Comparison of ENCODE assay signal across 10 mouse cellular contexts in genomic region chr11:115807306-115807705, GRCm38 (mm10). TPM values are rescaled to one million over a fixed set of nuclear protein-coding genes. Genes with fewer than 3 reads are reported as not detected.
DNase-seq lines count a peak whose midpoint lies in the region; ATAC-seq and TF ChIP-seq lines count a peak whose summit lies in the region.
"Had no signal": no experiment of that assay in that cellular context is flagged by ENCODE, and none has a peak within 500 bp of the region (broad histone marks: within the 10 kb centered on the region; RNA-seq: fewer than 3 reads in every experiment).

No protein-coding gene starts in this region.

- no peak for ATAC-seq in liver, embryonic 13.5 days (ENCODE audit: low read depth)
- no peak for ATAC-seq in limb, embryonic 13.5 days (ENCODE audit: low FRiP score, low read depth)
- no peak for ATAC-seq in stomach, embryonic 15.5 days (ENCODE audit: insufficient read depth, low FRiP score, low read depth)

- WGBS in heart, adult 2 months: 76% methylated on average over 6 of the region's 6 CpGs
- 83% methylated on average over 6 of the region's 6 CpGs for WGBS in liver, embryonic 13.5 days (ENCODE audit: insufficient replicate concordance)
- 74% methylated on average over 6 of the region's 6 CpGs for WGBS in limb, embryonic 13.5 days
- WGBS in stomach, embryonic 15.5 days: 76% methylated on average over 6 of the region's 6 CpGs

- H3K79me2 ChIP-seq in heart, adult 2 months (replicated peaks; ENCODE audit: control insufficient read depth, insufficient read depth, low read length): peaks cover 3% of the 10 kb centered on the region; the same call in 1 of the 2 replicates

- TF ChIP-seq POLR2A in heart, adult 2 months (IDR thresholded peaks at IDR 0.05; ENCODE audit: insufficient read depth, low read depth, low read length): no peak

- H3K4me3 ChIP-seq in heart, adult 2 months: no peak overlapping the region
- no peak overlapping the region for H3K4me3 ChIP-seq in liver, embryonic 13.5 days (replicated peaks)
- H3K4me3 ChIP-seq in limb, embryonic 13.5 days: no peak overlapping the region
- H3K4me3 ChIP-seq in stomach, embryonic 15.5 days (replicated peaks): no peak overlapping the region

- no peak for TF ChIP-seq CTCF in heart, adult 2 months (IDR thresholded peaks at IDR 0.05)

- H3K27me3 ChIP-seq in heart, adult 2 months (ENCODE audit: control insufficient read depth, insufficient read depth, low read length): no peaks in the 10 kb centered on the region
- H3K27me3 ChIP-seq in liver, embryonic 13.5 days: no peaks in the 10 kb centered on the region
- H3K27me3 ChIP-seq in limb, embryonic 13.5 days: no peaks in the 10 kb centered on the region
- H3K27me3 ChIP-seq in stomach, embryonic 15.5 days (replicated peaks): no peaks in the 10 kb centered on the region

- no peak for TF ChIP-seq EP300 in heart, adult 2 months (IDR thresholded peaks at IDR 0.05; ENCODE audit: insufficient read depth, low read depth, low read length)

- no peaks in the 10 kb centered on the region for H3K9me3 ChIP-seq in liver, embryonic 13.5 days (replicated peaks)
- H3K9me3 ChIP-seq in limb, embryonic 13.5 days: no peaks in the 10 kb centered on the region
- H3K9me3 ChIP-seq in stomach, embryonic 15.5 days: no peaks in the 10 kb centered on the region

- intact Hi-C loops in heart, adult 2 months (cut with DNase I): no loop called here
- intact Hi-C loops in heart, postnatal 25 days (cut with DNase I): no loop called here

- H3K4me2 ChIP-seq in liver, embryonic 13.5 days: 0 out of 2 replicates have a peak overlapping the region, but pooled peaks have one; percentile 8
- 0 out of 2 replicates have a peak overlapping the region, but pooled peaks have one; percentile 96 for H3K4me2 ChIP-seq in limb, embryonic 13.5 days (replicated peaks)
- H3K4me2 ChIP-seq in stomach, embryonic 15.5 days: no peak overlapping the region

- H3K27ac ChIP-seq in heart, adult 2 months: peak overlapping the region; percentile 94
- peak overlapping the region; percentile 85 for H3K27ac ChIP-seq in liver, embryonic 13.5 days
- H3K27ac ChIP-seq in limb, embryonic 13.5 days: no peak overlapping the region
- 0 out of 2 replicates have a peak overlapping the region, but pooled peaks have one; percentile 76 for H3K27ac ChIP-seq in stomach, embryonic 15.5 days

- DNase-seq in heart, adult 2 months: no peak
- DNase-seq in heart, postnatal 25 days (ENCODE audit: low spot score): no peak
- no peak for DNase-seq in liver, embryonic 13.5 days
- no peak for DNase-seq in liver
- no peak for DNase-seq in urinary bladder, postnatal 4 days (ENCODE audit: low spot score in 2 of 2)
- DNase-seq in gastrocnemius, postnatal 25 days: no peak
- DNase-seq: adrenal gland, postnatal 36 days; lung, postnatal 10 days had no signal

- peaks cover 9% of the 10 kb centered on the region for H3K36me3 ChIP-seq in heart, adult 2 months (ENCODE audit: control insufficient read depth, insufficient read depth, low read length)
- peaks cover 67% of the 10 kb centered on the region for H3K36me3 ChIP-seq in liver, embryonic 13.5 days
- H3K36me3 ChIP-seq in limb, embryonic 13.5 days: peaks cover 82% of the 10 kb centered on the region
- peaks cover 44% of the 10 kb centered on the region for H3K36me3 ChIP-seq in stomach, embryonic 15.5 days

- peaks cover 23% of the 10 kb centered on the region for H3K4me1 ChIP-seq in heart, adult 2 months (ENCODE audit: control insufficient read depth, insufficient read depth, low read length)
- peaks cover 97% of the 10 kb centered on the region for H3K4me1 ChIP-seq in liver, embryonic 13.5 days (replicated peaks)
- H3K4me1 ChIP-seq in limb, embryonic 13.5 days: peaks cover 54% of the 10 kb centered on the region
- peaks cover 47% of the 10 kb centered on the region for H3K4me1 ChIP-seq in stomach, embryonic 15.5 days

- peak overlapping the region; percentile 7; the same call in 1 of the 2 replicates for H3K9ac ChIP-seq in heart, adult 2 months (ENCODE audit: low read depth, low read length)
- peak overlapping the region; percentile 3; the same call in 1 of the 2 replicates for H3K9ac ChIP-seq in liver, embryonic 13.5 days
- H3K9ac ChIP-seq in limb, embryonic 13.5 days: no peak overlapping the region
- no peak overlapping the region for H3K9ac ChIP-seq in stomach, embryonic 15.5 days

RNA-seq across cellular contexts. Expression of gene Caskin2, which starts 6.1 kb away (rescaled TPM):
- 10 to 100 TPM; 40.5 to 43.8 TPM for total RNA-seq in heart, adult 2 months (2021)
- polyA plus RNA-seq in heart, adult 2 months (2012; rRNA removed): 38.5 TPM in 2 replicates
- total RNA-seq in heart, postnatal 25 days (2021): 10 to 100 TPM; 41.8 to 52.2 TPM
- polyA plus RNA-seq in liver, embryonic 13.5 days (2015; fragmentation: Nextera tagmentation; extraction: Ambion mirVana): 5.7 and 6.0 TPM in 2 replicates
- 15.5 and 19.4 TPM in 2 replicates for polyA plus RNA-seq in limb, embryonic 13.5 days (2015; fragmentation: Nextera tagmentation; extraction: Ambion mirVana)
- polyA plus RNA-seq in stomach, embryonic 15.5 days (2015; fragmentation: Nextera tagmentation; extraction: Ambion mirVana): 11.7 and 13.1 TPM in 2 replicates
- 10 to 100 TPM; 13.7 to 13.9 TPM for total RNA-seq in gastrocnemius, postnatal 25 days (2021)

RNA-seq across cellular contexts. Expression of gene Tsen54, which starts 7.2 kb away (rescaled TPM):
- total RNA-seq in heart, adult 2 months (2021): 1 to 10 TPM; 7.2 to 9.3 TPM
- polyA plus RNA-seq in heart, adult 2 months (2012; rRNA removed): 15.9 and 16.3 TPM in 2 replicates
- total RNA-seq in heart, postnatal 25 days (2021): 1 to 10 TPM; 9.1 to 9.2 TPM
- polyA plus RNA-seq in liver, embryonic 13.5 days (2015; fragmentation: Nextera tagmentation; extraction: Ambion mirVana): 19.3 and 20.1 TPM in 2 replicates
- polyA plus RNA-seq in limb, embryonic 13.5 days (2015; fragmentation: Nextera tagmentation; extraction: Ambion mirVana): 32.9 and 33.8 TPM in 2 replicates
- 28.2 and 30.6 TPM in 2 replicates for polyA plus RNA-seq in stomach, embryonic 15.5 days (2015; fragmentation: Nextera tagmentation; extraction: Ambion mirVana)
- total RNA-seq in gastrocnemius, postnatal 25 days (2021): 1 to 10 TPM; 3.2 to 7.5 TPM

RNA-seq across cellular contexts. Expression of gene Llgl2, which starts 16.5 kb away (rescaled TPM):
- total RNA-seq in heart, adult 2 months (2021): 10 to 100 TPM; 18.4 to 20.3 TPM
- polyA plus RNA-seq in heart, adult 2 months (2012; rRNA removed): 19.4 and 20.2 TPM in 2 replicates
- 10 to 100 TPM; 15.1 to 21.5 TPM for total RNA-seq in heart, postnatal 25 days (2021)
- 9.8 and 10.2 TPM in 2 replicates for polyA plus RNA-seq in liver, embryonic 13.5 days (2015; fragmentation: Nextera tagmentation; extraction: Ambion mirVana)
- 4.8 and 6.0 TPM in 2 replicates for polyA plus RNA-seq in limb, embryonic 13.5 days (2015; fragmentation: Nextera tagmentation; extraction: Ambion mirVana)
- 60.4 and 61.5 TPM in 2 replicates for polyA plus RNA-seq in stomach, embryonic 15.5 days (2015; fragmentation: Nextera tagmentation; extraction: Ambion mirVana)
- 1 to 10 TPM; 7.8 to 9.0 TPM for total RNA-seq in gastrocnemius, postnatal 25 days (2021)

RNA-seq across cellular contexts. Expression of gene Tmem94, which starts 42.1 kb away (rescaled TPM):
- 100 to 1,000 TPM in 1 of 2 experiments, 10 to 100 TPM in 1; 99.5 to 103 TPM for total RNA-seq in heart, adult 2 months (2021)
- 125 and 135 TPM in 2 replicates for polyA plus RNA-seq in heart, adult 2 months (2012; rRNA removed)
- total RNA-seq in heart, postnatal 25 days (2021): 100 to 1,000 TPM; 102 to 110 TPM
- polyA plus RNA-seq in liver, embryonic 13.5 days (2015; fragmentation: Nextera tagmentation; extraction: Ambion mirVana): 8.2 and 10.9 TPM in 2 replicates
- polyA plus RNA-seq in limb, embryonic 13.5 days (2015; fragmentation: Nextera tagmentation; extraction: Ambion mirVana): 22.7 and 31.9 TPM in 2 replicates
- 19.9 and 20.7 TPM in 2 replicates for polyA plus RNA-seq in stomach, embryonic 15.5 days (2015; fragmentation: Nextera tagmentation; extraction: Ambion mirVana)
- total RNA-seq in gastrocnemius, postnatal 25 days (2021): 10 to 100 TPM; 68.5 to 72.2 TPM

RNA-seq across cellular contexts. Expression of gene Myo15b, which starts 50.9 kb away (rescaled TPM):
- total RNA-seq in heart, adult 2 months (2021): under 1 TPM in 1 of 2 experiments, not detected in 1; 0.05 TPM
- polyA plus RNA-seq in heart, adult 2 months (2012; rRNA removed): 0.20 and 0.29 TPM in 2 replicates
- total RNA-seq in heart, postnatal 25 days (2021): under 1 TPM in 1 of 2 experiments, not detected in 1; 0.08 TPM
- 0.36 and 0.46 TPM in 2 replicates for polyA plus RNA-seq in liver, embryonic 13.5 days (2015; fragmentation: Nextera tagmentation; extraction: Ambion mirVana)
- polyA plus RNA-seq in limb, embryonic 13.5 days (2015; fragmentation: Nextera tagmentation; extraction: Ambion mirVana): 0.15 and 0.24 TPM in 2 replicates
- 17.8 and 24.7 TPM in 2 replicates for polyA plus RNA-seq in stomach, embryonic 15.5 days (2015; fragmentation: Nextera tagmentation; extraction: Ambion mirVana)
- not detected for total RNA-seq in gastrocnemius, postnatal 25 days (2021)

Comparison
In these comparisons a context has a peak if more than half of its experiments do, and no peak if none do; other contexts are left out.
1. H3K9ac ChIP-seq: peak in heart, adult 2 months (single experiment) and liver, embryonic 13.5 days (single experiment); none in limb, embryonic 13.5 days (single experiment) and stomach, embryonic 15.5 days (single experiment).